Mouse (Mus musculus): Measurements from ENCODE around the gene Clpb. TPM values are rescaled to one million over a fixed set of nuclear protein-coding genes. Genes with fewer than 3 reads are reported as not detected.
A peak's percentile ranks its signal among the peaks of the same experiment; 100 is the strongest.

Gene Clpb
- polyA plus RNA-seq, 1 experiment from 2014 or later, result 46.8 TPM

GRCm38 (mm10) chr7:101834903-101835302 lies 171.5 kb downstream of the Clpb start:
- H3K27me3 ChIP-seq (ENCODE audit: control insufficient read depth, insufficient read depth, low read length), result no peaks in the 10 kb centered on the region
- H3K9ac ChIP-seq (ENCODE audit: low read length), result peak overlapping the region; percentile 99; the same call in 1 of the 2 replicates
- 0 out of 4 replicates have a peak overlapping the region, but pooled peaks of 1 of the 2 experiments have one; percentile 49 for H3K27ac ChIP-seq (replicated peaks in 1 of 2; ENCODE audit: control insufficient read depth in 1 of 2, insufficient read depth in 1 of 2, low read depth in 2 of 2, low read length in 2 of 2)
- no peak for ATAC-seq (ENCODE audit: insufficient number of reproducible peaks, insufficient read depth, low FRiP score, low read depth)
- H3K4me2 ChIP-seq (ENCODE audit: low read length), result peak overlapping the region; percentile 89
- H3K9me3 ChIP-seq (ENCODE audit: control insufficient read depth, low read length), result no peaks in the 10 kb centered on the region
- H3K4me1 ChIP-seq (ENCODE audit: control insufficient read depth in 2 of 2, insufficient read depth in 2 of 2, low read length in 2 of 2), result peaks cover 18 to 27% of the 10 kb centered on the region in 2 experiments
- H3K36me3 ChIP-seq (ENCODE audit: control insufficient read depth, insufficient read depth, low read length), result peaks cover 46% of the 10 kb centered on the region
- H3K4me3 ChIP-seq (ENCODE audit: control insufficient read depth in 1 of 2, insufficient read depth in 1 of 2, low read depth in 1 of 2, low read length in 2 of 2), result peak overlapping the region in 1 of 2 experiments; percentile 94; a peak in 1 of 4 replicates
- 33% methylated on average over 3 of the region's 3 CpGs for WGBS

GRCm38 (mm10) chr7:101835457-101836109 lies 172.2 kb downstream of the Clpb start:
- Histone ChIP-seq H3K27me3 (ENCODE audit: control insufficient read depth, insufficient read depth, low read length) (no peaks in the 10 kb centered on the region), H3K4me1 (ENCODE audit: control insufficient read depth in 2 of 2, insufficient read depth in 2 of 2, low read length in 2 of 2) (peaks cover 18 to 27% of the 10 kb centered on the region in 2 experiments), H3K27ac (replicated peaks in 1 of 2; ENCODE audit: control insufficient read depth in 1 of 2, insufficient read depth in 1 of 2, low read depth in 2 of 2, low read length in 2 of 2) (peak overlapping the region; percentile 89 to 98; a peak in 3 of 4 replicates), H3K9ac (ENCODE audit: low read length) (peak overlapping the region; percentile 99), H3K36me3 (ENCODE audit: control insufficient read depth, insufficient read depth, low read length) (peaks cover 39% of the 10 kb centered on the region), H3K9me3 (ENCODE audit: control insufficient read depth, low read length) (no peaks in the 10 kb centered on the region), H3K4me2 (ENCODE audit: low read length) (peak overlapping the region; percentile 89), H3K4me3 (ENCODE audit: control insufficient read depth in 1 of 2, insufficient read depth in 1 of 2, low read depth in 1 of 2, low read length in 2 of 2) (peak overlapping the region; percentile 68 to 94)
- WGBS, result 40% methylated on average over 5 of the region's 5 CpGs
- ATAC-seq (ENCODE audit: insufficient number of reproducible peaks, insufficient read depth, low FRiP score, low read depth), result no peak

- peak; percentile 45; the same call in 1 of the 2 replicates for ATAC-seq (ENCODE audit: insufficient number of reproducible peaks, insufficient read depth, low FRiP score, low read depth)
- under 1% methylated on average over 63 of the region's 63 CpGs for WGBS
- Histone ChIP-seq H3K4me2 (ENCODE audit: low read length) (peak overlapping the region; percentile 89), H3K27ac (replicated peaks in 1 of 2; ENCODE audit: control insufficient read depth in 1 of 2, insufficient read depth in 1 of 2, low read depth in 2 of 2, low read length in 2 of 2) (peak overlapping the region; percentile 89 to 98), H3K36me3 (ENCODE audit: control insufficient read depth, insufficient read depth, low read length) (peaks cover 30% of the 10 kb centered on the region), H3K9me3 (ENCODE audit: control insufficient read depth, low read length) (no peaks in the 10 kb centered on the region), H3K9ac (ENCODE audit: low read length) (peak overlapping the region; percentile 99), H3K4me1 (ENCODE audit: control insufficient read depth in 2 of 2, insufficient read depth in 2 of 2, low read length in 2 of 2) (peaks cover 18 to 27% of the 10 kb centered on the region in 2 experiments), H3K27me3 (ENCODE audit: control insufficient read depth, insufficient read depth, low read length) (no peaks in the 10 kb centered on the region), H3K4me3 (ENCODE audit: control insufficient read depth in 1 of 2, insufficient read depth in 1 of 2, low read depth in 1 of 2, low read length in 2 of 2) (peak overlapping the region; percentile 68 to 94)
These were observed 173.1 kb downstream of the Clpb start for GRCm38 (mm10) chr7:101836271-101837153.

- no peak for ATAC-seq (ENCODE audit: insufficient number of reproducible peaks, insufficient read depth, low FRiP score, low read depth)
- peak overlapping the region; percentile 68 to 94 for H3K4me3 ChIP-seq (ENCODE audit: control insufficient read depth in 1 of 2, insufficient read depth in 1 of 2, low read depth in 1 of 2, low read length in 2 of 2)
- under 1% methylated on average over 20 of the region's 20 CpGs for WGBS
- H3K4me2 ChIP-seq (ENCODE audit: low read length), result peak overlapping the region; percentile 89
- peaks cover 23% of the 10 kb centered on the region for H3K36me3 ChIP-seq (ENCODE audit: control insufficient read depth, insufficient read depth, low read length)
- peaks cover 18 to 27% of the 10 kb centered on the region in 2 experiments for H3K4me1 ChIP-seq (ENCODE audit: control insufficient read depth in 2 of 2, insufficient read depth in 2 of 2, low read length in 2 of 2)
- H3K27ac ChIP-seq (replicated peaks in 1 of 2; ENCODE audit: control insufficient read depth in 1 of 2, insufficient read depth in 1 of 2, low read depth in 2 of 2, low read length in 2 of 2), result peak overlapping the region; percentile 89 to 98
- H3K9ac ChIP-seq (ENCODE audit: low read length), result peak overlapping the region; percentile 99
- H3K9me3 ChIP-seq (ENCODE audit: control insufficient read depth, low read length), result no peaks in the 10 kb centered on the region
- no peaks in the 10 kb centered on the region for H3K27me3 ChIP-seq (ENCODE audit: control insufficient read depth, insufficient read depth, low read length)
These were observed 173.7 kb downstream of the Clpb start for GRCm38 (mm10) chr7:101837154-101837605.

GRCm38 (mm10) chr7:101837606-101838471 lies 174.4 kb downstream of the Clpb start, which contains the start of gene Inppl1:
Gene Inppl1, minus strand, starts transcription at chr7:101838229.
- under 1% methylated on average over 60 of the region's 64 CpGs for WGBS
- Histone ChIP-seq H3K27me3 (ENCODE audit: control insufficient read depth, insufficient read depth, low read length) (no peaks in the 10 kb centered on the region), H3K4me3 (ENCODE audit: control insufficient read depth in 1 of 2, insufficient read depth in 1 of 2, low read depth in 1 of 2, low read length in 2 of 2) (peak within 1 kb of the TSS; percentile 68 to 94), H3K4me2 (ENCODE audit: low read length) (peak within 1 kb of the TSS; percentile 89), H3K9me3 (ENCODE audit: control insufficient read depth, low read length) (no peaks in the 10 kb centered on the region), H3K9ac (ENCODE audit: low read length) (peak within 1 kb of the TSS; percentile 99), H3K4me1 (ENCODE audit: control insufficient read depth in 2 of 2, insufficient read depth in 2 of 2, low read length in 2 of 2) (peaks cover 18 to 27% of the 10 kb centered on the region in 2 experiments), H3K36me3 (ENCODE audit: control insufficient read depth, insufficient read depth, low read length) (peaks cover 17% of the 10 kb centered on the region), H3K27ac (replicated peaks in 1 of 2; ENCODE audit: control insufficient read depth in 1 of 2, insufficient read depth in 1 of 2, low read depth in 2 of 2, low read length in 2 of 2) (peak within 1 kb of the TSS; percentile 89 to 98)
- ATAC-seq (ENCODE audit: insufficient number of reproducible peaks, insufficient read depth, low FRiP score, low read depth), result peak; percentile 85

GRCm38 (mm10) chr7:101844186-101844585 lies 180.8 kb downstream of the Clpb start:
- no peaks in the 10 kb centered on the region for H3K4me1 ChIP-seq (ENCODE audit: control insufficient read depth in 2 of 2, insufficient read depth in 2 of 2, low read length in 2 of 2)
- 65% methylated on average over 6 of the region's 6 CpGs for WGBS
- no peak overlapping the region for H3K4me2 ChIP-seq (ENCODE audit: low read length)
- H3K27me3 ChIP-seq (ENCODE audit: control insufficient read depth, insufficient read depth, low read length), result no peaks in the 10 kb centered on the region
- H3K9ac ChIP-seq (ENCODE audit: low read length), result no peak overlapping the region
- no peak for ATAC-seq (ENCODE audit: insufficient number of reproducible peaks, insufficient read depth, low FRiP score, low read depth)
- no peak overlapping the region for H3K4me3 ChIP-seq (ENCODE audit: control insufficient read depth in 1 of 2, insufficient read depth in 1 of 2, low read depth in 1 of 2, low read length in 2 of 2)
- no peaks in the 10 kb centered on the region for H3K9me3 ChIP-seq (ENCODE audit: control insufficient read depth, low read length)
- 0 out of 2 replicates have a peak, but pooled peaks cover 5% of the 10 kb centered on the region for H3K36me3 ChIP-seq (ENCODE audit: control insufficient read depth, insufficient read depth, low read length)
- no peak overlapping the region for H3K27ac ChIP-seq (replicated peaks in 1 of 2; ENCODE audit: control insufficient read depth in 1 of 2, insufficient read depth in 1 of 2, low read depth in 2 of 2, low read length in 2 of 2)
